Mouse (Mus musculus): ENCODE measurements around the gene Rab4a. TPM values are rescaled to one million over a fixed set of nuclear protein-coding genes. Genes with fewer than 3 reads are reported as not detected.

The Rab4a gene
- polyA plus RNA-seq, 1 experiment from 2014 or later, result 85.4 TPM

- peak; percentile 95 for ATAC-seq (ENCODE audit: low read depth)
- Histone ChIP-seq H3K27me3 (ENCODE audit: control insufficient read depth, insufficient read depth, low read length) (no peaks in the 10 kb centered on the region; the same call in 1 of the 2 replicates), H3K9ac (replicated peaks; ENCODE audit: low read depth, low read length) (peak overlapping the region; percentile 82), H3K4me3 (ENCODE audit: low read depth, low read length) (peak overlapping the region; percentile 79), H3K4me2 (ENCODE audit: low read depth, low read length) (peak overlapping the region; percentile 89), H3K36me3 (ENCODE audit: control insufficient read depth, insufficient read depth, low read length) (no peaks in the 10 kb centered on the region), H3K9me3 (ENCODE audit: control insufficient read depth, low read length) (no peaks in the 10 kb centered on the region), H3K27ac (ENCODE audit: low read depth, low read length) (peak overlapping the region; percentile 84), H3K4me1 (ENCODE audit: control insufficient read depth, insufficient read depth, low read length) (peaks cover 6% of the 10 kb centered on the region; the same call in 1 of the 2 replicates)
- WGBS, result under 1% methylated on average over 79 of the region's 79 CpGs
Measured at GRCm38 (mm10) chr8:123858941-123859647, 53.3 kb downstream of the Rab4a start.

DNA sequence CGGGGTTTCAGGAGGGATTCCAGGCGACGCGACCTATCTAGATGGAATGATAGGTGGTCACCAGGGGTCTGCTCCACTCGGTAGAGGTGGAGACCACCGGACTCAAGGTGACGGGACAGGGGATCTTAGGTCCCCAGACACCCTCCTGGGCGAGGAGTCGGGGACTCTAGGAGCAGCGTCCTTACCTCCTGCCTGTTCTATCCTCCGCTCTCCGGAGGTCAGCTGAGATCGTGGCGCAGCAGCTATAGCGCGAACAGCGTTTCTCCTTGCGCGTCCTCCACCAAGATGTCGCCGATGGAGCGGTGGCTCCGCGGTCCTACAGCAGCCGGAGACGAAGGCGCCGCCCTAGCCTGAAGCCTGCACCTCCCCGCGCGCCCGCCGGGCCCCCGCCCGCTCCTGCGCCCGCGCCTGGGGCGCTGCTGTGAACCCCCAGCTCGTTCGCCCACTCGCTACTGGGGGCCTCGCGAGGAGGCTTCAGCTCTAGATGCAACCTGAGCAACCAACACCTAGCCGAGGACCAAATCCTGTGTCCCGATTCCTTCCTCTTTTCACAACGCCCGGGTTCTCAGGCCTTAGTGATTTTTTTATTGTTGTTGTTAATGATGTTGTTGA, 54.0 kb downstream of the Rab4a start, which contains the start of gene Ccsap:
Gene Ccsap (minus strand): TSS at position 562 of the 612 bp plus-strand sequence.
- whole genome bisulfite sequencing, result under 1% methylated on average over 48 of the region's 48 CpGs
- Histone ChIP-seq H3K36me3 (ENCODE audit: control insufficient read depth, insufficient read depth, low read length) (no peaks in the 10 kb centered on the region), H3K4me3 (ENCODE audit: low read depth, low read length) (peak within 1 kb of the TSS; percentile 79), H3K4me2 (ENCODE audit: low read depth, low read length) (peak within 1 kb of the TSS; percentile 89), H3K9me3 (ENCODE audit: control insufficient read depth, low read length) (no peaks in the 10 kb centered on the region), H3K9ac (replicated peaks; ENCODE audit: low read depth, low read length) (peak within 1 kb of the TSS; percentile 82), H3K27ac (ENCODE audit: low read depth, low read length) (peak within 1 kb of the TSS; percentile 84), H3K4me1 (ENCODE audit: control insufficient read depth, insufficient read depth, low read length) (peaks cover 6% of the 10 kb centered on the region; the same call in 1 of the 2 replicates), H3K27me3 (ENCODE audit: control insufficient read depth, insufficient read depth, low read length) (no peaks in the 10 kb centered on the region; the same call in 1 of the 2 replicates)
- peak; percentile 64; the same call in 1 of the 2 replicates for ATAC-seq (ENCODE audit: low read depth)

DNA sequence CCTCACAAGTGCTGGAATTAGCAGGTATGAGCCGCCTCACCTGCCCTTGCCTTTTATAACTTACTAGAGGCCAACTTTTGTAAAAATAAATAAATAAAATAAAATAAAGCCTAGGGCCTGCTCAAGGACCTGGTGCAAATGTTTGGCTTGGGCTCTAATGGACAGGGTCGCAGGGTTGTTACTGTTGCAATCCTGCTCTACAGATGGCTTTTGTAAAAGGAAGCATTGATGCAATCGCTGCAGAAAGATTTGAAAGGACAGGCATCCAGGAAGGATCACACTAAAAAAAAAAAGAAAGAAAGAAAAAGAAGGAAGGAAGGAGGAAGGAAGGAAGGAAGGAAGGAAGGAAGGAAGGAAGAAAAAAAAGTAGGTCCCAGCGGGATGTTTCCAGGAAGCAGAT, 54.6 kb downstream of the Rab4a start:
- peaks cover 6% of the 10 kb centered on the region; the same call in 1 of the 2 replicates for H3K4me1 ChIP-seq (ENCODE audit: control insufficient read depth, insufficient read depth, low read length)
- peak overlapping the region; percentile 82 for H3K9ac ChIP-seq (replicated peaks; ENCODE audit: low read depth, low read length)
- peak overlapping the region; percentile 89 for H3K4me2 ChIP-seq (ENCODE audit: low read depth, low read length)
- no peaks in the 10 kb centered on the region; the same call in 1 of the 2 replicates for H3K27me3 ChIP-seq (ENCODE audit: control insufficient read depth, insufficient read depth, low read length)
- no peak overlapping the region for H3K27ac ChIP-seq (ENCODE audit: low read depth, low read length)
- H3K9me3 ChIP-seq (ENCODE audit: control insufficient read depth, low read length), result no peaks in the 10 kb centered on the region
- no peak for ATAC-seq (ENCODE audit: low read depth)
- WGBS, result 70% methylated on average over 4 of the region's 4 CpGs
- no peaks in the 10 kb centered on the region for H3K36me3 ChIP-seq (ENCODE audit: control insufficient read depth, insufficient read depth, low read length)
- peak overlapping the region; percentile 79 for H3K4me3 ChIP-seq (ENCODE audit: low read depth, low read length)

- no peaks in the 10 kb centered on the region for H3K4me1 ChIP-seq (ENCODE audit: control insufficient read depth, insufficient read depth, low read length)
- H3K9me3 ChIP-seq (ENCODE audit: control insufficient read depth, low read length), result no peaks in the 10 kb centered on the region
- no peak overlapping the region for H3K27ac ChIP-seq (ENCODE audit: low read depth, low read length)
- no peaks in the 10 kb centered on the region; the same call in 1 of the 2 replicates for H3K27me3 ChIP-seq (ENCODE audit: control insufficient read depth, insufficient read depth, low read length)
- no peak overlapping the region for H3K4me2 ChIP-seq (ENCODE audit: low read depth, low read length)
- H3K9ac ChIP-seq (replicated peaks; ENCODE audit: low read depth, low read length), result no peak overlapping the region
- no peak for ATAC-seq (ENCODE audit: low read depth)
- H3K36me3 ChIP-seq (ENCODE audit: control insufficient read depth, insufficient read depth, low read length), result no peaks in the 10 kb centered on the region
- H3K4me3 ChIP-seq (ENCODE audit: low read depth, low read length), result no peak overlapping the region
- WGBS, result 84% methylated on average over 7 of the region's 7 CpGs
Measured at GRCm38 (mm10) chr8:123865786-123866185, 60.0 kb downstream of the Rab4a start.

- H3K4me3 ChIP-seq (ENCODE audit: low read depth, low read length), result no peak overlapping the region
- H3K9ac ChIP-seq (replicated peaks; ENCODE audit: low read depth, low read length), result no peak overlapping the region
- H3K4me1 ChIP-seq (ENCODE audit: control insufficient read depth, insufficient read depth, low read length), result no peaks in the 10 kb centered on the region
- no peaks in the 10 kb centered on the region; the same call in 1 of the 2 replicates for H3K27me3 ChIP-seq (ENCODE audit: control insufficient read depth, insufficient read depth, low read length)
- H3K27ac ChIP-seq (ENCODE audit: low read depth, low read length), result no peak overlapping the region
- H3K9me3 ChIP-seq (ENCODE audit: control insufficient read depth, low read length), result no peaks in the 10 kb centered on the region
- H3K4me2 ChIP-seq (ENCODE audit: low read depth, low read length), result no peak overlapping the region
- ATAC-seq (ENCODE audit: low read depth), result no peak
- WGBS, result 51% methylated on average over 5 of the region's 5 CpGs
- H3K36me3 ChIP-seq (ENCODE audit: control insufficient read depth, insufficient read depth, low read length), result no peaks in the 10 kb centered on the region
Measured at GRCm38 (mm10) chr8:123866971-123867370, 61.2 kb downstream of the Rab4a start.

GRCm38 (mm10) chr8:123872048-123872447, 66.3 kb downstream of the Rab4a start:
- Histone ChIP-seq H3K9me3 (ENCODE audit: control insufficient read depth, low read length) (no peaks in the 10 kb centered on the region), H3K4me2 (ENCODE audit: low read depth, low read length) (no peak overlapping the region), H3K4me1 (ENCODE audit: control insufficient read depth, insufficient read depth, low read length) (no peaks in the 10 kb centered on the region), H3K4me3 (ENCODE audit: low read depth, low read length) (no peak overlapping the region), H3K27ac (ENCODE audit: low read depth, low read length) (no peak overlapping the region), H3K27me3 (ENCODE audit: control insufficient read depth, insufficient read depth, low read length) (no peaks in the 10 kb centered on the region), H3K9ac (replicated peaks; ENCODE audit: low read depth, low read length) (no peak overlapping the region), H3K36me3 (ENCODE audit: control insufficient read depth, insufficient read depth, low read length) (no peaks in the 10 kb centered on the region)
- ATAC-seq (ENCODE audit: low read depth), result no peak
- WGBS, result 86% methylated on average over 9 of the region's 9 CpGs

GRCm38 (mm10) chr8:123873364-123873763, 67.6 kb downstream of the Rab4a start:
- Histone ChIP-seq H3K27me3 (ENCODE audit: control insufficient read depth, insufficient read depth, low read length) (no peaks in the 10 kb centered on the region), H3K9ac (replicated peaks; ENCODE audit: low read depth, low read length) (no peak overlapping the region), H3K4me3 (ENCODE audit: low read depth, low read length) (no peak overlapping the region), H3K27ac (ENCODE audit: low read depth, low read length) (no peak overlapping the region), H3K4me2 (ENCODE audit: low read depth, low read length) (no peak overlapping the region), H3K4me1 (ENCODE audit: control insufficient read depth, insufficient read depth, low read length) (no peaks in the 10 kb centered on the region), H3K9me3 (ENCODE audit: control insufficient read depth, low read length) (no peaks in the 10 kb centered on the region), H3K36me3 (ENCODE audit: control insufficient read depth, insufficient read depth, low read length) (no peaks in the 10 kb centered on the region)
- no peak for ATAC-seq (ENCODE audit: low read depth)
- WGBS, result 81% methylated on average over 6 of the region's 6 CpGs

DNA sequence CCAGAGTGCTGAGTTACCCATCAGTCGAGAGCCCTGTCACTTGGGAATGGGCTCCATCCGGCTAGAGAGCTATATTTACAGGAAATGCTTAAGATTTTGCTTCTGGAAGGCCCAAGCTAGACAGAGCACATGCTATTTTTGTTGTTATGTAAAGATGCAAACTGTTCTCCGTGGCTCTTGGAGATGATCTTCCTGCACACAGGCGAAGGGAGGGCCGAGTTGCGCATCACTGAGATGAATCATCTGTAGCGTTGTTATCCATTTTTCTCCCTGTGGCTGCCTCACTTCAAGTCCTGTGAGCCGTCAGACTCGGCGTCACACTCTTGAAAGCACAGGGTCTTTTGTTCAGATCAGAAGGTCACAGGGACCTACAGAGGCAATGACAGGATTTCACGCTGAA, 68.5 kb downstream of the Rab4a start:
- no peak for ATAC-seq (ENCODE audit: low read depth)

DNA sequence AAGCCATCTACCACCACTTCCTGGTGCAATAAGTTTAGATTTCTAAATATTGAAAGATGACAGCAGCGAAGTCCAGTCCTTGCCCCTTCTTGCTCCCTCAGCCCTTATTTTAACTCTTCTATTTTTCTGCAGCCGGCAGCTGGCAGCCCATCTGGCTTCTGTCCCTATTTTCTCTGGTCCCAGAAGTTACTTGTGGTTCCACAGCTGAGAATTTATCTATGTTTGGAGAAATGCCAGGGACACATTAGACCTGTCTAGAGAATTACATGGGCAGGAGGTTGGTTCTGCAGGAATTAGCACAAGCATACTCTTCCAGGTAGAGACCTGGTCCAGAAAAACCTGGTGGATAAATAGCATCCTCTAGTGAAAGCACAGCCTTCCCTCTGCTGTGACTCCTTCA, 72.1 kb downstream of the Rab4a start:
- 55% methylated on average over 2 of the region's 2 CpGs for WGBS
- no peak overlapping the region for H3K4me2 ChIP-seq (ENCODE audit: low read depth, low read length)

More for the DNA sequence above, 68.5 kb downstream of the Rab4a start:
- Histone ChIP-seq H3K4me3 (ENCODE audit: low read depth, low read length) (no peak overlapping the region), H3K4me2 (ENCODE audit: low read depth, low read length) (no peak overlapping the region), H3K27ac (ENCODE audit: low read depth, low read length) (no peak overlapping the region), H3K4me1 (ENCODE audit: control insufficient read depth, insufficient read depth, low read length) (no peaks in the 10 kb centered on the region), H3K27me3 (ENCODE audit: control insufficient read depth, insufficient read depth, low read length) (no peaks in the 10 kb centered on the region), H3K36me3 (ENCODE audit: control insufficient read depth, insufficient read depth, low read length) (no peaks in the 10 kb centered on the region), H3K9ac (replicated peaks; ENCODE audit: low read depth, low read length) (no peak overlapping the region), H3K9me3 (ENCODE audit: control insufficient read depth, low read length) (no peaks in the 10 kb centered on the region)
- 83% methylated on average over 11 of the region's 11 CpGs for WGBS

More for the DNA sequence above, 72.1 kb downstream of the Rab4a start:
- Histone ChIP-seq H3K27me3 (ENCODE audit: control insufficient read depth, insufficient read depth, low read length) (no peaks in the 10 kb centered on the region), H3K9me3 (ENCODE audit: control insufficient read depth, low read length) (no peaks in the 10 kb centered on the region), H3K9ac (replicated peaks; ENCODE audit: low read depth, low read length) (no peak overlapping the region), H3K36me3 (ENCODE audit: control insufficient read depth, insufficient read depth, low read length) (no peaks in the 10 kb centered on the region), H3K4me3 (ENCODE audit: low read depth, low read length) (no peak overlapping the region), H3K4me1 (ENCODE audit: control insufficient read depth, insufficient read depth, low read length) (no peaks in the 10 kb centered on the region), H3K27ac (ENCODE audit: low read depth, low read length) (no peak overlapping the region)
- ATAC-seq (ENCODE audit: low read depth), result no peak
